Mouse (Mus musculus) central nervous system, embryonic 18 days (tissue): ENCODE data around the gene Sntn. TPM values are rescaled to one million over a fixed set of nuclear protein-coding genes. Genes with fewer than 3 reads are reported as not detected.

Source experiments
- polyA plus RNA-seq: library from polyadenylated mRNA; depleted of rRNA; stranded (reverse); fragments of >200 nt; gene quantifications from 2 replicates; pipeline ENCODE4 v1.2.3, GENCODE M21; 2012; rRNA removed

The Sntn gene
- polyA plus RNA-seq: not detected in 2 replicates

DNA sequence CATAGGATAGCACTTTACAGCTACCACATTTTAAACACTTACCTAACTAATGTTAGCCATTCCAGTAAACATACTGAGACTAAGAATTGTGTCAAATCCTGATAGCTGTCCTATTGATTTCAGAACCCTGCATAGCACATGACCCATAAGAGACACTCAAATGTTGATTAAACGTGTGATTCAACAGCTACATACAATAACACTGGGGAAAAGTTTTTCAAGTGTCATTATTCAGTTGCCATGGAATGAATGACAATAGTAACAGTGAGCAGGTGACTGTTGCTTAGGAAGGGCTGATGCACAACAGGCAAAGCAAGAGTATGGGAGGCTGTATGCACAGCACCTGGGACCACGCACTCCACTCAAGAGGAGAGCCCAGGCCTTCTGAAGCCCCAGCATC, at the start of gene Sntn:
Gene Sntn, plus strand, starts transcription at position 301 of the 400 bp plus-strand sequence.

Other genes starting within 250 kb of the Sntn start
- 0.04 TPM in 2 replicates for gene Gm281, start 243.6 kb downstream of the Sntn start, polyA plus RNA-seq